Mouse (Mus musculus) megakaryocyte progenitor cell, adult 5-6 weeks (primary cell): ENCODE data around the gene Ucp1. TPM values are rescaled to one million over a fixed set of nuclear protein-coding genes. Genes with fewer than 3 reads are reported as not detected.

ENCODE experiments used
- ATAC-seq: replicated peaks from 2 replicates; pipeline ENCODE4 v1.8.0; 2016; ENCODE audit warnings: mild to moderate bottlenecking, moderate TSS enrichment, inconsistent platforms; ENCODE audit not compliant: poor library complexity
- total RNA-seq, 2 experiments: library from RNA; stranded (forward) in 1 of 2; stranded (reverse) in 1 of 2; fragments of 157-497, 149-512 nt in 1 of 2; fragments of 200-1000 nt in 1 of 2; gene quantifications; 2 replicates each; pipeline versions ENCODE4 v1.2.3 to v1.2.4; 2015 to 2017

The Ucp1 gene
- total RNA-seq, 2 experiments from 2014 or later: not detected

DNA sequence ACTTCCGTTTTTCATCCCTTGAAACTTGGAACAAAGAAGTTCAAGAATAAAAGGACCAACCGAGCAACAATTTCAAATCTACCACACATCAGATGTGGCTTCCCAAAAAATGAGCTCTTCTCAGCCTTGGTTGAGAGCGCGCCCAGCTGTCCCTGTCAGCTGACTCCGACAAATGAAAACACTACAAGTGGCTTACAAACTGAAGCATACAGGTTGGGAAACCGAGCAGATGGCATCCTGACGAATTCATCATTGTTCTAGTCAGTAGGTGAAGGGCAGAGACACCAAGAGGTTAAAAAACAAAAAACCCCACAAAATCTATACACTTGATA is 41.4 kb downstream of the Ucp1 start:
- ATAC-seq: peak; percentile 35

- ATAC-seq: peak; percentile 98
These were observed 41.9 kb downstream of the Ucp1 start, which contains the start of gene Elmod2 for GRCm38 (mm10) chr8:83331899-83332697. Elmod2 (minus strand) TSS chr8:83332486.

DNA sequence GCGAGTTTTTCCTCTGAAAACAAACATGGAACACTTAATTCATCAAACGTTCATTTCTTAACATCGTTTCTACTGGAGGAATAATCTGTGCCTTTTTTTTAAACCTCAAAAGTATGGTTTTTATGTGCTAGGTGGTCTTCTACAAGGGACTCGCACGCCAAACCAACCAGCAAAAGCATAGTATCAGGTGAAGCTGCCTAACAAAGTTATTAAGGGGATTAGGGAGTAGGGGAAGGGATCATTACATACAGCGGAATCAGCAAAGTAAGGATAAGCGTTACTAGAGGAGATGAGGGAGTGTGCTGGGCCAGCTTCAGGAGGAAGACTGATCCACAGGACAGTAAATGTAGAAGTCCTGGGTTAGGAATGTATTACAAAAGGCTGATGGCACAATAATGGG is 42.7 kb downstream of the Ucp1 start:
- no peak for ATAC-seq

DNA sequence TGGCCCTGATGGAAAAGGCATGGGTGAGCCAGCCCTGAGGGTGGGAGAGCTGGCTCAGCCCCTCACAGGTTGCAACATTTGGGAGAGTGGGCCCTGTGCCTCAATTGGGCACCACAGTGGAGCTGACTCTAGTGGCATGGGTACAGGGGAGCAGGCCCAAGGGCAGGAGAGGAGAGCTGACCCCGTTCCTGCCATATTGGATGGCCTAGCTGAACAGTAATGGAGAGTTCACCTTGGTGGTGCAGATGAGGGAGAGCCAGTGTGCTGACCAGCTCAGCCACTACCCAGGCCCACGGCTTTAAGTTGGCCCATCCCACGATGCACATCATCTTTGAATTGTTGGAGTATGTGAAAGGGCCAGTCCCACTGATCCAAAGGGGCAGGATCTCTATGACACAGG is 51.9 kb downstream of the Ucp1 start:
- ATAC-seq: no peak

- no peak for ATAC-seq
These were observed 52.5 kb downstream of the Ucp1 start for GRCm38 (mm10) chr8:83342693-83343092.

Other genes with a start within 250 kb of the Ucp1 start
- gene Tbc1d9, start 125.0 kb upstream of the Ucp1 start, total RNA-seq (2015): 0.34 and 0.42 TPM in 2 replicates
- gene Tbc1d9, start 125.0 kb upstream of the Ucp1 start, total RNA-seq (2017): 0.71 and 1.3 TPM in 2 replicates
- 0.12 TPM in 1 of 2 replicates, not detected in the other for gene Gm10645, start 124.2 kb upstream of the Ucp1 start, total RNA-seq (2015)
- gene Gm10645, start 124.2 kb upstream of the Ucp1 start, total RNA-seq (2017): not detected in 2 replicates
- 12.6 and 13.5 TPM in 2 replicates for gene Elmod2, start 42.1 kb downstream of the Ucp1 start, total RNA-seq (2015)
- 18.4 and 29.3 TPM in 2 replicates for gene Elmod2, start 42.1 kb downstream of the Ucp1 start, total RNA-seq (2017)
- not detected in 2 replicates for gene Mgat4d, start 58.1 kb downstream of the Ucp1 start, total RNA-seq (2015)
- not detected in 2 replicates for gene Mgat4d, start 58.1 kb downstream of the Ucp1 start, total RNA-seq (2017)
- 0.05 TPM in 1 of 2 replicates, not detected in the other for gene Clgn, start 99.5 kb downstream of the Ucp1 start, total RNA-seq (2015)
- not detected in 2 replicates for gene Clgn, start 99.5 kb downstream of the Ucp1 start, total RNA-seq (2017)
- gene Scoc, start 168.0 kb downstream of the Ucp1 start, total RNA-seq (2015): 64.4 and 70.9 TPM in 2 replicates
- 27.9 and 43.9 TPM in 2 replicates for gene Scoc, start 168.0 kb downstream of the Ucp1 start, total RNA-seq (2017)
- gene Olfr370, start 245.4 kb downstream of the Ucp1 start, total RNA-seq (2015): not detected in 2 replicates
- not detected in 2 replicates for gene Olfr370, start 245.4 kb downstream of the Ucp1 start, total RNA-seq (2017)